Mouse (Mus musculus) ES-E14 (cell line): ENCODE measurements around the gene Tbxa2r.

Experiments
- CHD2 ChIP-seq: IDR thresholded peaks from 2 replicates; pipeline ENCODE4 v1.6.1; 2014; ENCODE audit warnings: mild to moderate bottlenecking, low read depth, low read length, inconsistent platforms
- HCFC1 ChIP-seq: IDR thresholded peaks from 2 replicates; pipeline ENCODE4 v1.6.1; 2012; ENCODE audit warnings: low read length, inconsistent platforms, borderline replicate concordance; ENCODE audit not compliant: insufficient read depth
- MAFK ChIP-seq: IDR thresholded peaks from 2 replicates; pipeline ENCODE4 v1.6.1; 2014; ENCODE audit warnings: mild to moderate bottlenecking, low read depth, low read length, inconsistent platforms; ENCODE audit not compliant: insufficient read depth
- ZNF384 ChIP-seq: IDR thresholded peaks from 2 replicates; pipeline ENCODE4 v1.6.1; 2012; ENCODE audit warnings: low read depth, low read length, inconsistent platforms

DNA sequence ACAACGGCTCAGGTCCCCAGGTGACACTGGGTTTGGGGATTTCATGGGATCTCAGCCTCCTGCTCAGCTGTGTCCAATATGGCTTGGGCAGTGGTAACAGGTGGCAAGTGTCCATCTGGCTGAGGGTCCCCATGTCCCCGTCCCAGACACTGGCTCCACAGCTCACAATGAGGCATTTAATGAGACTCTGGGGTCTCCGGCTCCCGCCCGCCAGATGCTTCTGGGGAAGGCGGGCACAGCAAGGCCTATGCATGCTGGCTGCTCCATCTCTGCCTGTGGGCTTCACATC lies 38.6 kb downstream of the Tbxa2r start:
- TF ChIP-seq HCFC1 (no peak), CHD2 (no peak), MAFK (no peak), ZNF384 (no peak)
